Mouse (Mus musculus) right cerebral cortex, adult 18-20 months (tissue): ENCODE measurements around the gene Arsb.

ENCODE experiments used
- DNase-seq: peaks from one replicate; pipeline ENCODE4 v3.0.0; 2022; ENCODE audit warnings: mixed read lengths

Arsb gene

DNA sequence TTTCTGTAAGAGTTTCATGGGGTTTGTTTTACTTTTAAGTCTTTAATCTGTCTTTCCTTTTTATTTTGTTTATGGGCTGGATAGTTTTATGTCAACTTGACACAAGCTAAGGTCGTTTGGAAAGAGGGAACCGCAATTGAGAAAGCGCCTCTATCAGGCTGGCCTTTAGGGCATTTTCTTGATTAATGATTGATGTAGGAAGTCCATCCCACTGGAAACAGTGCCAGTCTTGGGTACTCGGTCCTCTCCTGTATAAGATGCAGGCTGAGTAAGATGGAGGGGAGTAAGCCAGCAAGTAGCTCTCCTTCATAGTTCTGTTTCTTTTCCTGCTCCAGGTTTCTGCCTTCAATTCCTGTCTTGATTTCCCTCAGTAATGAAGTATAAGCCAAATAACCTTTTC, 76.2 kb downstream of the Arsb start:
- no peak for DNase-seq

DNA sequence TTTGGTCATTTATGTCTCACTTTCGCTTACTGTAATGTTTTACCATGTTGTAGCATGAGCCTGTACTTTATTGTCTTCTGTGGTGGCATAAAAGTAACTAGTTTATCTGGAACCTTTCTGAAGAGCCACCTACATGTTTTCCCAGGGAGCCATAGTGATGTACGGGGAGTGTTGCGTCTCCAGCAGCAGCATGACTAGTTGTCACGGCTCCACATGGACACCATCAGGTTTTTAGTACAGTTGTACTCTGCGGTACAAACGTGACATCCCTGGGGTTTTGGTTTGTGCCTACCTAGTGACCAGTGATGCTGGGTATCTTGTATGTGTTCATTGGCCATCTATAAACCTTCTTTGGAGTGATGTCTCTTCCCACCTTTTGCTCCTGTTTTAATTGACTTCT, 77.2 kb downstream of the Arsb start:
- DNase-seq: no peak

DNA sequence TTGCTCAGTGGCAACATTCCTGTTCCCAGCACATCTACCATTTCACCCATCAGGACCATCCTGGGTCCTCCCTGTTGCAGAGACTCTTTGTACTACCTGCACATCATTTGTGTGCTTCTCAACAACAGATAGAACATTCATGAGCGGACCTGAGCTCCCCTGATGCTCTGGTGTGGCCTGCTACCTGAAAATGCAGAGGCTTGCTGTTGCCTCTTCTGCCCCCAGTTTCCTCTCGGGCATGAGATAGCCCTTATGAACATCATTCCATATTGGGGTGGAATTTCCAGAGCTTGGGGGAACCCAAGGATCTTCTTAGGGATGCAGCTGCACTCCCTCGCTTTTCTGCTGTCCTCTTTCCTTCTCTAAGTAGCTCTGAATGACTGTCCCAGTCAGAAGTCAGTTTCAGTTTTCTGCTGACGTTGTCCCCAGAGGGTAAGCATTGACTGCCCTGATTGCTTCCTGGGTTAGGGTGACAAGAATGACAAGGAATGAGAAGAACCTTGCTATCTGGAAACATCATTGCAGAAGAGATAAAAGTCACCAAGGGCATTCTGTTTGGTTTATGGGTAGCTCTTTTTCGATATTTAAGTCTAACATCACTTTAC, 78.4 kb downstream of the Arsb start:
- no peak for DNase-seq

DNA sequence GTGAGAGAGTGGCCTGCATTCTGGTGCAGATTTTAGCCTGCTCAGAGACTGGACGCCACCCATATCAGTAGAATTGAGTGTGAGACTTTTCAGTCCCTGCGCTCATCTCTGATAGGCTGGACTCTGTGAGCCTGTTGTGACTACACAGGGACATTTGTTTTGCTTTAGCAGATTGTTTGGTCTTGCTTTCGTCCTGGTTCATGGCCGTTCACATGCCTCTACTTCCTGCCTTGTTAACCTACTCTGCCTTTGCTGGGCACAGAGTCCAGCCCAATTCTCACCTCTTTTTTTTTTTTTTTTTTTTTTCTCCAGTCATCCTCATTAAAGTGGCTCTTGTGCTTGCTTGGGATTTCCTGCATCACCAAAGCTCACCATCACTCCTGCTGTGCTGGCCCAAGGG, 79.2 kb downstream of the Arsb start:
- DNase-seq: no peak

DNA sequence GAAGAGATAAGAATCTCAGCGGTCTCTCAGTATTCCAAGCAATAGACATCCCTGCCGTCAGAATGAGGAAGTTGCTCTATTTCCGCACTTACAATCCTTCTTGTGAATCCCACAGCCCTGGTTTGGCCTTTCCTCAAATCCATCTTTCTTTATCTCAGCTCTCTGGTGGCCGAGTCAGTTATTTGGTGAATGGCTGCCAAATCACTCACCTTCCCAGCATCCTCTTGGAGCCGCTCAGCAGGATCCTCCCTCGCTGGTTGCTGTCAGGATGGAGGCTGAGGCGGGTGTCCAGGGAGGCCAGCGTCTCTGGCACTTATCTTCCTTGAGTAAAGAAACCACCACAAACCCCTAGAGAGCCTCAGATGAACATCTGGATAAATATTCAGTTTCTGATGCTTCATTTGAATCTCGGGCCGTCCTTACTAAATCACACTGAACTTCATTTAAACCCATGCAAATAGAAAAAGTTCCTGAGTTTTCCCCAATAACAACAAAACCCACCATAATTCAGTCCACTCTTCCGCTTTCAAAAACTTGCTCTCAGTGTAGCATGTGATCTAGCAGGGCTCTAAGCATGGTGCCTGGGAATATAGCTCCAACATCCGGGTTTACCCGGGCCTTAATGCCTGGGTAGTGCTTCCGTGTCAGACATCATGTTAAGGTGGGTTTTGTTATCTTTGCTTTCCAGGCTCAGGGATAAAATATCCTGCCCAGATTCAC, 81.1 kb downstream of the Arsb start:
- no peak for DNase-seq

DNA sequence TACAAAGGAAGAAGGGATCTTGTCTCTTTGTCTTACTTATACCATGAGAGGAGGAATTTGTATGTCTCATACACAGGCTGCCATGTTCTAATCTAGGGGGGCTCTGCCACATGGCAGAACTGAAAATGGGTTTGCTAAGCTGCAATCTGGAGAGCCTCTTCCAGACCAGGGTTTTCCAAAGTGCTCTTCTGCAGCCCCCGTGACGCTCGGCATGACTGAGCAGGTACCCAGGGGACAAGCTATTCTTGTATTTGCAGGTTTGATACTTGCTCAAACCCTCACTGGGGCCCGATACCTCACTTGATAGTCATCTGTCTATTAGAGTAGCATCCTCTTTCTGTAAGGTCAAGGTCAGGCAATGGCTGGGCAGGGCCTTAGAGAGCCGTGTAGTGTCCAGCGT, 82.3 kb downstream of the Arsb start:
- no peak for DNase-seq

DNA sequence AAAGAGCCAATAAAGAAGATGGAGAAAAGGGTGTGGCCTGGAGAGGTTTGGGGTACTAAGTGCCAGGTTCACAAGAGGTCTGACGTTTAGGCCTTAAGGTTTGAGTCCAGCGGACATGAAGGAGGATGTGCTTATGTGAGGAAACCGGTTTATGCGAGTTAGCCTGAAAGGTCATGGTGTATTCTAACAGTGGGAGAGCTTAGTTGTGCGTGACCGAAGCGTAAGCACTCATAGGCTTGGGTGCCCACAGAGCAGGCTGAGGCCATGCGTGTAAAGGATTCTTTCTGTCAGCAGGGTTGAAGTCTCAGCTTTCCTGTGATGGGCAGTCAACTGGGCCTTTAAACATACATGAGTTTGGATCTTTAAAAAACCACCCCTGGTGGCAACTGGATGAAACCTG, 82.9 kb downstream of the Arsb start:
- no peak for DNase-seq

DNA sequence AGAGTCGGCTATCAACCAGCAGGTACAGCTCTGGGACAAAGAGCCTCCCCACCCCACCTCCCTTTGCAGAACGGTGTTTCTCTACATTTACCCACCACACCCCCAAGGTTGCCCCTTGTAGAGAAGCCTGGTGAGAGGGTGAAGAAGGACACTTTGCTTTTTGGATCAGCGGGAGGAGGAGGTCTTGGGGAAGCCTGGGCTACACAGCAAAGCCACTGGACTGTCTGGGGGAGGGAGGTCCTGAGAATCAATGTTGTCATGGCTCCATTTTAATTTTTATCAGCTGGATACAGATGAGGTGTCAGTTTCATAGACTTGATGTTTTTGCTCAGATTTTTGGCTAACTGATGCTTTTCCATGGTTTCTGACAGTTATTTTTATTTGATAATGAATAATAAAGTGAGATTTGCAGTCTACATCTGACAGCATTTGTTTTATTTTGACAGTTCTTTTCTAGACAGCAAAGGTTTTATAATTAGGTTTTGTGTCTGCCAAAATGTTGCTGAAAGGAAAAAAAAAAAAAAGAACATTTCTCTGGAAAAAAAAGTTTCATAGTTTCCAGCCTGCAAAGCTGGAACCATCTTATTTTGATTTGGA, 83.6 kb downstream of the Arsb start:
- DNase-seq: no peak

DNA sequence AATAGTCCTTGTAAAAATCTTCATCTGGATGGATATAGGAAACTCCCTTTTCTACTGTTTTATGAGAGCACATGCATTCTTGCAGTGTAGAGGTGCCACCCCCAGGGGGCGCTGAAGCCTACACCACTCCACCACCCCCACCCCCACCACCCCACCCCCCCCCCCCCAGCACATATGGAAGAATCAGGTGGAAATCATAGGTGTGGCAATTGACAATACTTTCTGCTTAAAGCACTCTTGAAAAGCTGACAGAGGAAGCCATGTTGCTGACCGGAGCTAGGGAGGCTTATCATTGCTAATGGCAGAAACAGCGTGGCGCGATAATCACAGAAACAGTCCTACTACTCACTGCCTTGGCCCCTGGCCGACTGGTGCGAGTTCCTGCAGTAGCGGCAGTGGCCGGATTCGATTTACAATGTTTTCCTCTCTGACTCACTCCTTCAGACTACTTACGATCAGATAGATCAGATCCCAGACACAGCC, 84.3 kb downstream of the Arsb start:
- no peak for DNase-seq

DNA sequence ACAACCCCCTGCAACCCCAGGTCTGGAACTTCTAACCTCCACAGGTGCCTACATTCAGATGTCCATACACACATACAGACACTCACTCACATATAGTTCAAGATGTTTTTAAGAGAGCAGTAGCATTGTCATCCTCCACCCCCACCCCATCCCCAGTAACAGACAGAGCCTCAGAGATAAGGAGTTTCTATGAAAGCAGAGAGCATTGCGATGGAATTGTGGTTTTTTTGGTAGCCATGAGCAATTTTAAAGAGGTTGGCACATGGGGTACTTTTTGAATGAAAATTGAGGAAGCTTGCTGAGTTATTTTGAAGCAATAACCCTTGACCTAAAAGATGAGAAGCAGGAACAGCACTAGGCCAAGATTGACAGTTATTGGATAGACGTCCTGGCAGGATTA, 89.8 kb downstream of the Arsb start:
- DNase-seq: no peak

DNA sequence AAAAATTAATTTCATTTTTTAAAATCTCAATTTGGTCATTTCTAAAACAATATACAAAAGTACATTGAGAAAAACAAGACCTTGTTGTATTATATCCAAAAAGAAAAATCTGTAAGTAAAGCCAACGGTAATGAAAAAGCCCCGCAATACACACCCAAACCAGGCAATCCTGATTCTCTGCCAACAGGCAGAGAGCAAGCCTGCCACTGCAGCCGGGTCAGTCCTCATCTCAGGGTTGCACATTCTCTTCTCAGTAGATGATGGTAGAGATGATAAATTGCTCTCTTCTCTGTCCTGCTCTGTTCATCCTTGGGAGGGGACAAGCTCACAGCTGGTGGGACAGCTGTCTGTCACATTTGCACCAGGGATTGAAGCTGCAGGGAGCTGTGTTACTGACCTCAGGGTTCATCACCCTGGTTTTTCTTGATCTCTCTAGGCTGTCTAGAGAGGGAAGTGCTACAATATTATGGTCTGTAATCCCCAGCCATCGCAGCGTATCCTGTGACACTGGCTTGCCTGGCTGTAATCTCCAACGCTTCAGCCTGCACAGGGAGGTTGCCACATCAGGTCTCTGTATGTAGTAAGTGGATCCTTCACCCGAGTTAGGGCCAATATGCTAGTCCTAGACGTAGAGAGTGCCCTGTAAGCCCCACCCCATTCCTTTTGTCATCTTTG, 92.8 kb downstream of the Arsb start:
- DNase-seq: no peak

DNA sequence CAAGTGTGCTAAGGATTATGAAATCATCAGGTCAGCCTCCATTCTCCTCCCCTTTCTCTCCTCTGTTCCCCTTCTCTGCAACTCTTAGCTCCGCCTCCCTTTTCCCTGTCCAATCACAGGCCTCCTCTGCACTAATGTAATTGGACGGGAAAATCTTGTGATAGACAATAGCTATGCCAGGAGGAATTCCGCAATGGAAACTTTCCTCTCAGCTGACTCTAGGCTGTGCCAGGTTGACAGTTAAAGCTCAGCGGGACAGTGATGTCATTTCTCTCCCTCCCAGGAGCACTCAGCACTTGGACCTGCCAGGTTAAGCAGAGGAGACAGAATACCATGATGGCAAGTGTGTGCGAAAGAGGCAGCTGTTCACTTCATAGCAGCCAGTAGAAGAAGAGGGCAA, 95.2 kb downstream of the Arsb start:
- no peak for DNase-seq

DNA sequence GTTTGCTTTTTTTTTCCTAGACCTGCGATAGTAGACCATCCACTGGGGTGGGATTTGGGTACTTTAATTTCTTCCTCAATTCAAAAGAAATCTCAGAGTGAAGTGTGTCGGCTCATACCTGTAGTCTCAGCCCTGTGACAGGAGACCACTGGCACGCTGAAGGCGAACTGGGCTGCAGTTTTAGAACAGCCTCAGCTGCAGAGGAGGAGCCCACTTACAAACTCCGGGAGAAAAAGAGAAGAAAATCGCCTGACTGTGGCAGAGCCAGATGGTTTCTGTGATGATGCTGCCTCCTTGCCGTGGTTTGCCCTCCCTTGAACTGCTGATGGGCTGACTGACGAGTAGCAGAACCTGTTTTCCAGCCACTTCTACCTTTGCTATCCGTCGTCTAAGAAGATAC, 100.3 kb downstream of the Arsb start:
- peak; percentile 40 for DNase-seq

DNA sequence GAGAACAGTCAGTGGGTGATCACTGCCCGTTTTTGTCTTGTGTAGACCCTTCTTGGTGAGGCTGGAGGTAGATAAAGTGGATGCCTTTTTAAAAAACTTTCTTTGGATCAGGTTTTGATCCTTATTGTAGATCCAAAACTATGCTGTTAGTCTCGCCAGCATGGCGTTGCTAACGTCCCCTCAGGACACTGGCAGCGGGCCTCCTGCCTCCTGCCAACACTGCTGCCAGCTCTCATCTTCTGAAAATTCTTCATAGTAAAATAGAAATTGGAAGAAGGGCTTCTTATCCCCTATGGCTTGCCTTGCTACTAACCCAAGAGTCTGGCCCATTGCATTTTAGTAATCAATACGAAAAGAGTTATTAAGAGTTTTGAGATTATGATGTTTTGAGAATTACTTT, 101.2 kb downstream of the Arsb start:
- no peak for DNase-seq

DNA sequence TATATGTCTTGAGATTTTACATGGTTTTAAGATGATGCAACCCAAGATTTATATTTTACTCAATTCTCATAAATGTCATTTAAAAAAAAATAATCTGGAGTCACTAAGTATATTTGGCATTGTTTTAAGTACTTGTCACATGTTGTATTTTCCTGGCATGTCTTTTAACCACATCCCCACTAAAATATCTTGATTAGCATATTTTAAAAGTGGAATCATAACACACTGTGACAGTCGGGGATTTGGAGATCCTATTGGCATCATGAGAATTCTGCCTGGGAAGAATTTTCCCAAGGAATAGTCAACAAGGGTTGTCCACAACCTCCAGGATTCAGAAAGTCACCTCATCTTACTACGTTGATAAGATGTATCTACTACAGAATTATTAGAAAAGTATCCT, 106.5 kb downstream of the Arsb start:
- DNase-seq: no peak

DNA sequence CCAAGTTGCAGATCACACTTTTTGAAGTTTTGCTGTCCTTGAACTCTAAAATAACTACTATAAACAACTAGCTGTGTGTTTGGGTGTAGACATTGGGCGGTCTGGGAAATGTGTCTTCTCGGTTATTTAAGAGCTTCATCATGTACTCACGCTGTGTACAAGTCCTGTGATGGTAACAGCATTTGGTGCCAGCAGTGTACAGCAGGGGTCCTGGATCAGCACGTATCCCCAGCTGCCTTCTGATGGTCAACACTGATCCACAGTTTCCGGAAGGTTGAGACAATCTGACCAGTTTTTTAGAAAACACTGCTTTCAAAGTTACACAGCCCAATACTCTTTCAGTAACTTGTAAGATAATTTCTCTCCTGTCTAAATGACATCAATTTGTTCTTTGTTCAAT, 108.0 kb downstream of the Arsb start:
- no peak for DNase-seq

DNA sequence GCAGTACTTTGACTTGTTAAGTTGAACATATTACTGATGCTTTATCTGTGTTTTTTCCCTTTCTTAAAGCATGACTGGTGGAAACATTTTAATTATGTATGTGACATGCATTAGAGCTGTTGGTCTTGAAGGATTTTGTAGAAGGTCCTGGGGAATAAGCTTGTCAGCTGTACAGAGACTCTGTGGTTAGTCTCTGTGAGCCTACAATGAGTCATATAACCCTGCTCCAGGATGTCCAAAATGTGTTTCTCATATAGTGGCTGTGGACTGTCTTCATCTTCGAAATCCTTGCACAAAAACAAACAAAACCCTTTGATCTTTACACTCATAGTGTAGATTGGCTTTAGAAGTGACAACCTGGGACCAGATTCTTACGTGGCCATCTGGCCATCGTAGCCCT, 110.7 kb downstream of the Arsb start:
- no peak for DNase-seq

DNA sequence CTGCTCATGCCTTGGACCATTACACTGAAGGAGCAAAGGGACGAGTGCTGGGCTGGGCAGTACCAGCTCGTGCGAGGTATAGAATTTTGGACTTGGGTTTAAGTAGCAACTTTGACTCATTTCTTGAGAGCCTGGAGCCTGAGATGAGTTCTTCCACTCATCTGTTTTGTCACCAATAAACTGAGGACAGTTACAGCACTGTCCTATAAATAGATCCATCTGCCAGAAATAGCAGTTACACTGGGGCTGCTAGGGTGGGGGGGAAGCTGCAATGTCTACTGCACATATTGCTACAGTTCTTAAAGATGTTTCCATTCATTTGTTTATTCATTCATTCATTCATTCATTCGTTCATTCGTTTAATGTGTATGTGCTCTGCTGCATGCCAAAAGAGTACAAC, 115.6 kb downstream of the Arsb start:
- no peak for DNase-seq

DNA sequence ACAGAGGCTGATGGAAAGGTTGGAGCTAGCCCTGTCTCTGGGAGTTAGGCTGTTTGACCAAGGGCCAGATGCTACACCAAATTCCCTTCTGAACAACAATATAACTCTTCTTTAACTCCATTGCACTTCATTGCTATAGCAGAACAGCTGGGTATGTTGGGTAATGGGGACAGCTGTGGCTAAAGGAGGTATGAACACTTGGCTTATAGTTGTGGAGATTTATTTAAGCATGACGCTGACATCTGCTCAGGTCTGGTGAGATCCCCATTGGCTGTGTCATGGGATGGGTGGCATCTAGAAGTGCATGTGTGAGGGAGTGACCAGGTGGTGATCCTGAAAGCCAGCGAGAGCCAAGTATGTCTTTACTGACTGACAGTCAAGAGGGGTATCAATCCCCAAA, 116.8 kb downstream of the Arsb start:
- DNase-seq: no peak

DNA sequence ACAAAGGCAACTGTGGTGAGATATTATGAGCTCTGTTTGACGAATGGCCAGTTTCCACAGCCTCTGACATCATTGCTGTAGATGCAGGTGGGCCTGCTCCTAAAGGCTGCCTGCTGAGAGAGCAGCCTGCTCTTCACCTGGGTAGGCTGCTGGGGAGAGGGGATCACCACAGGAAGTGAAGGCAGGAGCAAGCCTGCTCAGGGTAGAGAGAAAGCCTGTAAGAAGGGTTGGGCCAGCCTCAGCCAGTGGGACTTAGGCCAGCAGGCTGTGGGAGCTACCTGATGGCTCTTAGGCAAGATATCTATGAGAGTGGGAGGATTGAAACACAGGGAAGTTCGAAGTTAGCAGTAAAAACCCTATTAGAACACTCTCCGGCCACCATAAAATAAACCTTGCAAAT, 117.5 kb downstream of the Arsb start:
- no peak for DNase-seq

DNA sequence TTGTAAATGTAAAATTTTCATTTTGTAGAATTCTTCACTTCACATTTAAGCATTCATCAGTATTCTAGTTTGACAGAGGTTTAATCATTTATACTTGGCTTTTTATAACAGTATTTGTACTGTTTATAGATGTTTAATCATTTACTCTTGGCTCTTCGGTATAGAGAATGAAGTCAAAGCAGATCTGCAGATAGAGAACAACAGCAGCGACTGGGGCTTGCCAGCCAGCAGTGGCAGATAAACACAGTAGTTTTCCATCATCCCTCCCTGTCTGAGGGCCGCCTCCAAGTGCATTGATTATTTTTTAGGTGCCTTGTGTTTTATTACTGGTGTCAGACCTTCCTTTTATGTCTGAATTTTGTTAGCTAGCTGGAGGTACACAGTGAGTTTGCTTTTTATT, 118.6 kb downstream of the Arsb start:
- no peak for DNase-seq

DNA sequence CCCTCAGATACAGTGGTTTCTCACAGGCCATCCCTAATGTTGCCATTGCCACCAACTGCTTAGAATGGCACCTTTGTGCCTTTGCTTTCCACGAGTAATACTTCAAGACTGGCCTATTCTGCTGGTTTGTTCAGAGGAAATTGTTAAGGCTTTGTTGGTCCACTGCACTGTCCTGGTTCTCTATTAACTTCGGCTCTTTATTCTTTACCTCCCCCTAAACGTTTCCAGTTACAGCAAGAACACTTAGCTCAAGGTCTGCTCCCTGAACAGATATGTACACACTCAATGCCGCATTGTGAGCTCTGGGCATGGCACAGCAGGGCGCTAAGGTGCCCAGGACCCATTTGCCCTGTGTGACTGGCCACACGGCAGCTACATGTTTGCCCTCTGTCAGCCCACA, 119.8 kb downstream of the Arsb start:
- no peak for DNase-seq

DNA sequence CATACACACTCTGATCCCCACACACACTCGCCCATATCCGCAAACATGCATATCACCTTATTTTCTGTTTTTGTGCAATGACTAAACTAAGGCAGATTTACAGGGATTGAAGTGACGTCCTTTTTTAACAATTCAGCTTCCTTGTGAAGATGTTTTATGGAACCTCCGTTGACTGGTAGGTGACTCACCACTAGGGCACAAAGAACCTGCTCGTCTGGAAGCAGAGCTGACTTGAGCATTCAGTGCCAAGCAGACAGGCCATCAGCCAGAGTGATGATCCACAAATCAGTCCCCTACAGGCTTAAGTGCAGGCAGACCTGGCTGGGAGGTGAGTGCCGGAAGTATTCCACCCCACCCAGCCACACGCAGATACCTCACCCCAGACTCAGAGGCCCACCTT, 120.7 kb downstream of the Arsb start:
- peak; percentile 32 for DNase-seq

DNA sequence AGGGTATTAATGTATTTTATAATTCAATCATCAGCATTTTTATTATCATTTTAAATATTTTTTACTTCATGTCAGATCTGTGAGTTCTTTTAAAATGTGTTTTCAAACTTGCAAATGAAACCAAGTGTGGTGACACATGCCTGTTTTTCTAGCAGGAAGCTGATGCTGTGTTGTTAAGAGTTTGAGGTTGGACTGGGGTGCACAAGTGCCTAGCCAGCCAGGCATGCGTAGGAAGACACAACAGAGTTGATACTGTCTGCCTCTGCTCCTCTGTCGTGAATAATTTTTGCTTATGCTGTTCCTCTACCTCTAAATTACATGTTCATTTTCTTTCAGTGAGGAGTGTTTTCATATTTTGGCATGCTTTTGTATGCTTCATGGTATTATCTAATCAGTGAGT, 122.7 kb downstream of the Arsb start:
- DNase-seq: no peak
